Mouse (Mus musculus): ENCODE data around the gene Nfib.

GRCm38 (mm10) chr4:82335266-82335865 lies 370.2 kb downstream of the Nfib start:
- no peak for TF ChIP-seq CTCF (IDR thresholded peaks at IDR 0.05 in 2 of 3, conservative IDR thresholded peaks at IDR 0.05 in 1 of 3; ENCODE audit: control insufficient read depth in 1 of 3, insufficient read depth in 1 of 3, low read depth in 2 of 3, low read length in 3 of 3, poor library complexity in 1 of 3, severe bottlenecking in 1 of 3)
- no peak for TF ChIP-seq POLR2A (IDR thresholded peaks at IDR 0.05; ENCODE audit: control insufficient read depth in 1 of 2, insufficient read depth in 1 of 2, low read depth in 1 of 2, low read length in 2 of 2, poor library complexity in 1 of 2)
- TF ChIP-seq MEF2A (IDR thresholded peaks at IDR 0.05; ENCODE audit: extremely low read depth, insufficient replicate concordance, low read depth, low read length, poor library complexity, severe bottlenecking): no peak
- TF ChIP-seq ZNF384 (IDR thresholded peaks at IDR 0.05; ENCODE audit: low read depth, low read length): no peak
- TF ChIP-seq MYC (IDR thresholded peaks at IDR 0.05; ENCODE audit: low read depth, low read length): no peak
- TF ChIP-seq ZC3H11A (IDR thresholded peaks at IDR 0.05; ENCODE audit: low read depth, low read length): no peak
- no peak for TF ChIP-seq EP300 (IDR thresholded peaks at IDR 0.05; ENCODE audit: low read depth in 1 of 2, low read length in 2 of 2)
- no peak for TF ChIP-seq BHLHE40 (IDR thresholded peaks at IDR 0.05; ENCODE audit: borderline replicate concordance, low read depth, low read length)
- no peak for TF ChIP-seq POLR2AphosphoS2 (IDR thresholded peaks at IDR 0.05; ENCODE audit: low read length)
